Mouse (Mus musculus) midbrain, embryonic 15.5 days (tissue): ENCODE measurements at regions not wholly inside any gene's neighbourhood (a gene's known extent, or its start where the extent isn't known, plus 50 kb on each side); places are given as distances from the start of the nearest gene placed in this dataset.

Experiments used
- ATAC-seq: fragments of 200-750 bp; cut with Nextera tagmentation; replicated peaks from 2 replicates; pipeline ENCODE4 v1.8.0; 2017; ENCODE audit warnings: moderate TSS enrichment
- H3K27ac ChIP-seq: fragments of 300-500 bp; sonication (generic); 2 replicates; pipeline ENCODE4 v1.5.1; 2015; ENCODE audit warnings: mild to moderate bottlenecking, inconsistent platforms
- H3K27me3 ChIP-seq: fragments of 300-500 bp; sonication (generic); replicated peaks from 2 replicates; pipeline ENCODE4 v1.6.1; 2015; ENCODE audit warnings: inconsistent platforms
- H3K36me3 ChIP-seq: fragments of 300-500 bp; sonication (generic); replicated peaks from 2 replicates; pipeline ENCODE4 v1.6.1; 2015; ENCODE audit warnings: inconsistent platforms
- H3K4me1 ChIP-seq: fragments of 300-500 bp; sonication (generic); 2 replicates; pipeline ENCODE4 v1.6.1; 2015; ENCODE audit warnings: inconsistent platforms
- H3K4me2 ChIP-seq: fragments of 300-500 bp; sonication (generic); 2 replicates; pipeline ENCODE4 v1.6.1; 2015; ENCODE audit warnings: inconsistent platforms, mild to moderate bottlenecking, moderate library complexity
- H3K4me3 ChIP-seq: fragments of 300-500 bp; sonication (generic); 2 replicates; pipeline ENCODE4 v1.5.1; 2015; ENCODE audit warnings: mild to moderate bottlenecking, inconsistent platforms
- H3K9ac ChIP-seq: fragments of 300-500 bp; sonication (generic); 2 replicates; pipeline ENCODE4 v1.6.1; 2015; ENCODE audit warnings: mild to moderate bottlenecking, inconsistent platforms
- H3K9me3 ChIP-seq: fragments of 300-500 bp; sonication (generic); 2 replicates; pipeline ENCODE4 v1.6.1; 2016; ENCODE audit warnings: inconsistent platforms
- WGBS: fragments of 180-500 bp; shearing (Covaris S2); methylation state at CpG from one replicate; pipeline ENCODE4 v1.1.7; 2015; ENCODE audit warnings: mixed read lengths; 5-methylcytosine and 5-hydroxymethylcytosine counted together

GRCm38 (mm10) chr8:78877423-78877822 is 56.5 kb upstream of the Lsm6 start:
- H3K4me2 ChIP-seq, result no peak overlapping the region
- no peaks in the 10 kb centered on the region for H3K9me3 ChIP-seq
- WGBS, result 82% methylated on average over 3 of the region's 3 CpGs
- H3K36me3 ChIP-seq, result no peaks in the 10 kb centered on the region
- H3K27ac ChIP-seq, result no peak overlapping the region
- no peak overlapping the region for H3K4me3 ChIP-seq
- no peak for ATAC-seq
- no peaks in the 10 kb centered on the region for H3K4me1 ChIP-seq
- no peaks in the 10 kb centered on the region for H3K27me3 ChIP-seq
- no peak overlapping the region for H3K9ac ChIP-seq

- H3K4me1 ChIP-seq, result no peaks in the 10 kb centered on the region
- H3K27ac ChIP-seq, result no peak overlapping the region
- no peak overlapping the region for H3K4me2 ChIP-seq
- H3K4me3 ChIP-seq, result no peak overlapping the region
- no peak overlapping the region for H3K9ac ChIP-seq
- no peaks in the 10 kb centered on the region for H3K9me3 ChIP-seq
- no peaks in the 10 kb centered on the region for H3K27me3 ChIP-seq
- 92% methylated on average over 6 of the region's 6 CpGs for WGBS
- H3K36me3 ChIP-seq, result no peaks in the 10 kb centered on the region
- no peak for ATAC-seq
These were observed 68.8 kb upstream of the Lsm6 start for GRCm38 (mm10) chr8:78889708-78890107.

- no peak overlapping the region for H3K27ac ChIP-seq
- H3K4me2 ChIP-seq, result no peak overlapping the region
- WGBS, result 85% methylated on average over 4 of the region's 4 CpGs
- no peaks in the 10 kb centered on the region for H3K9me3 ChIP-seq
- H3K36me3 ChIP-seq, result no peaks in the 10 kb centered on the region
- H3K4me3 ChIP-seq, result no peak overlapping the region
- no peaks in the 10 kb centered on the region for H3K4me1 ChIP-seq
- ATAC-seq, result no peak
- H3K27me3 ChIP-seq, result no peaks in the 10 kb centered on the region
- no peak overlapping the region for H3K9ac ChIP-seq
These were observed 69.6 kb upstream of the Lsm6 start for GRCm38 (mm10) chr8:78890571-78890970.

- Histone ChIP-seq H3K4me2 (no peak overlapping the region), H3K9ac (no peak overlapping the region), H3K4me3 (no peak overlapping the region), H3K36me3 (no peaks in the 10 kb centered on the region), H3K27me3 (no peaks in the 10 kb centered on the region), H3K9me3 (no peaks in the 10 kb centered on the region), H3K4me1 (no peaks in the 10 kb centered on the region), H3K27ac (no peak overlapping the region)
- ATAC-seq, result 0 out of 2 replicates have a peak, but pooled peaks have one; percentile 56
- 36% methylated on average over 7 of the region's 7 CpGs for WGBS
These were observed 78.9 kb upstream of the Lsm6 start for GRCm38 (mm10) chr8:78899887-78900286.

GRCm38 (mm10) chr8:78903034-78903433 is 82.1 kb upstream of the Lsm6 start:
- H3K27me3 ChIP-seq, result no peaks in the 10 kb centered on the region
- H3K9ac ChIP-seq, result no peak overlapping the region
- no peak overlapping the region for H3K4me2 ChIP-seq
- H3K36me3 ChIP-seq, result no peaks in the 10 kb centered on the region
- H3K9me3 ChIP-seq, result no peaks in the 10 kb centered on the region
- 93% methylated on average over 1 of the region's 1 CpGs for WGBS
- H3K27ac ChIP-seq, result no peak overlapping the region
- no peaks in the 10 kb centered on the region for H3K4me1 ChIP-seq
- H3K4me3 ChIP-seq, result no peak overlapping the region
- no peak for ATAC-seq

- Histone ChIP-seq H3K4me3 (no peak overlapping the region), H3K4me2 (no peak overlapping the region), H3K27ac (no peak overlapping the region), H3K9me3 (no peaks in the 10 kb centered on the region), H3K4me1 (no peaks in the 10 kb centered on the region), H3K9ac (no peak overlapping the region), H3K27me3 (no peaks in the 10 kb centered on the region), H3K36me3 (no peaks in the 10 kb centered on the region)
- WGBS, result 67% methylated on average over 1 of the region's 1 CpGs
- no peak for ATAC-seq
These were observed 87.0 kb upstream of the Lsm6 start for GRCm38 (mm10) chr8:78907918-78908317.

- no peak for ATAC-seq
- Histone ChIP-seq H3K4me1 (no peaks in the 10 kb centered on the region), H3K4me3 (no peak overlapping the region), H3K4me2 (no peak overlapping the region), H3K9me3 (no peaks in the 10 kb centered on the region), H3K27me3 (no peaks in the 10 kb centered on the region), H3K36me3 (no peaks in the 10 kb centered on the region), H3K27ac (no peak overlapping the region), H3K9ac (no peak overlapping the region)
- WGBS, result 89% methylated on average over 11 of the region's 11 CpGs
These were observed 90.4 kb upstream of the Lsm6 start for GRCm38 (mm10) chr8:78911288-78911873.

GRCm38 (mm10) chr8:78912470-78912869 is 91.5 kb upstream of the Lsm6 start:
- H3K4me1 ChIP-seq, result no peaks in the 10 kb centered on the region
- no peak overlapping the region for H3K9ac ChIP-seq
- 39% methylated on average over 5 of the region's 5 CpGs for WGBS
- H3K4me3 ChIP-seq, result no peak overlapping the region
- no peaks in the 10 kb centered on the region for H3K36me3 ChIP-seq
- no peak overlapping the region for H3K27ac ChIP-seq
- no peak for ATAC-seq
- H3K9me3 ChIP-seq, result no peaks in the 10 kb centered on the region
- no peaks in the 10 kb centered on the region for H3K27me3 ChIP-seq
- H3K4me2 ChIP-seq, result no peak overlapping the region

GRCm38 (mm10) chr8:78913823-78914222 is 92.9 kb upstream of the Lsm6 start:
- Histone ChIP-seq H3K4me3 (no peak overlapping the region), H3K9ac (no peak overlapping the region), H3K4me2 (no peak overlapping the region), H3K27me3 (no peaks in the 10 kb centered on the region), H3K27ac (no peak overlapping the region), H3K4me1 (no peaks in the 10 kb centered on the region), H3K9me3 (no peaks in the 10 kb centered on the region), H3K36me3 (no peaks in the 10 kb centered on the region)
- ATAC-seq, result no peak
- WGBS, result 94% methylated on average over 5 of the region's 5 CpGs

- no peak overlapping the region for H3K9ac ChIP-seq
- H3K4me1 ChIP-seq, result no peaks in the 10 kb centered on the region
- H3K36me3 ChIP-seq, result no peaks in the 10 kb centered on the region
- H3K27me3 ChIP-seq, result no peaks in the 10 kb centered on the region
- no peak overlapping the region for H3K27ac ChIP-seq
- H3K4me2 ChIP-seq, result no peak overlapping the region
- H3K9me3 ChIP-seq, result no peaks in the 10 kb centered on the region
- WGBS, result 80% methylated on average over 9 of the region's 9 CpGs
- H3K4me3 ChIP-seq, result no peak overlapping the region
- ATAC-seq, result no peak
These were observed 97.4 kb upstream of the Zfp827 start for GRCm38 (mm10) chr8:78930610-78931397.

- no peak for ATAC-seq
- WGBS, result 90% methylated on average over 6 of the region's 6 CpGs
- H3K9ac ChIP-seq, result no peak overlapping the region
These were observed 96.2 kb upstream of the Zfp827 start for GRCm38 (mm10) chr8:78932069-78932468.

GRCm38 (mm10) chr8:78940049-78940448 is 88.2 kb upstream of the Zfp827 start:
- Histone ChIP-seq H3K36me3 (no peaks in the 10 kb centered on the region), H3K4me2 (no peak overlapping the region), H3K27me3 (no peaks in the 10 kb centered on the region), H3K27ac (no peak overlapping the region), H3K4me1 (no peaks in the 10 kb centered on the region), H3K9ac (no peak overlapping the region), H3K4me3 (no peak overlapping the region), H3K9me3 (no peaks in the 10 kb centered on the region)
- no peak for ATAC-seq
- 70% methylated on average over 2 of the region's 2 CpGs for WGBS

More at GRCm38 (mm10) chr8:78932069-78932468, 96.2 kb upstream of the Zfp827 start:
- Histone ChIP-seq H3K4me3 (no peak overlapping the region), H3K36me3 (no peaks in the 10 kb centered on the region), H3K27me3 (no peaks in the 10 kb centered on the region), H3K9me3 (no peaks in the 10 kb centered on the region), H3K4me2 (no peak overlapping the region), H3K27ac (no peak overlapping the region), H3K4me1 (no peaks in the 10 kb centered on the region)

- no peaks in the 10 kb centered on the region for H3K36me3 ChIP-seq
- H3K27me3 ChIP-seq, result no peaks in the 10 kb centered on the region
- WGBS, result 93% methylated on average over 4 of the region's 4 CpGs
- ATAC-seq, result no peak
- H3K4me2 ChIP-seq, result no peak overlapping the region
- no peaks in the 10 kb centered on the region for H3K9me3 ChIP-seq
- H3K4me3 ChIP-seq, result no peak overlapping the region
- H3K9ac ChIP-seq, result no peak overlapping the region
- H3K27ac ChIP-seq, result no peak overlapping the region
- H3K4me1 ChIP-seq, result no peaks in the 10 kb centered on the region
These were observed 86.7 kb upstream of the Zfp827 start for GRCm38 (mm10) chr8:78941558-78941957.
